Mouse (Mus musculus): ENCODE results near the gene Pitpnm3.
A peak's percentile ranks its signal among the peaks of the same experiment; 100 is the strongest.

- TF ChIP-seq CTCF (IDR thresholded peaks at IDR 0.05; ENCODE audit: low read depth) (peak; percentile 57), EP300 (IDR thresholded peaks at IDR 0.05; ENCODE audit: low read depth) (no peak)
These were observed 109.7 kb downstream of the Pitpnm3 start for GRCm38 (mm10) chr11:72025843-72026242.

Data from liver, embryonic 14.5 days (tissue).